Mouse (Mus musculus) lung, postnatal 0 days (tissue): ENCODE data around the gene Rprd1b.

Experiments
- CTCF ChIP-seq: IDR thresholded peaks from 2 replicates; pipeline ENCODE4 v1.5.1; 2016; ENCODE audit warnings: antibody characterized with exemption, mild to moderate bottlenecking
- EP300 ChIP-seq: IDR thresholded peaks from 2 replicates; pipeline ENCODE4 v1.6.1; 2016; ENCODE audit warnings: antibody characterized with exemption, mild to moderate bottlenecking, control low read depth

GRCm38 (mm10) chr2:158090096-158090495 lies 61.8 kb downstream of the Rprd1b start:
- TF ChIP-seq CTCF = no peak
- TF ChIP-seq EP300 = no peak
